Mouse (Mus musculus) T-helper 2 cell (primary cell): ENCODE data around the gene Zfp981.
"Not testable (repeated sequence)": the region's sequence is repeated elsewhere in the genome, so short reads cannot be mapped to it uniquely, and the experiment has no call there.

Source experiments
- in situ Hi-C: fragments of 300-600 bp; cut with MboI, MseI; formaldehyde crosslinking; loops from one replicate; pipeline ENCODE4 v1.15.1; 2025; ENCODE audit warnings: high pct_unique_total_duplicates

Gene Zfp981

GRCm38 (mm10) chr4:146501727-146502126 lies at the start of gene Zfp981:
TSS of gene Zfp981 (plus strand) at chr4:146502027.
- in situ Hi-C loops = not testable (repeated sequence)

GRCm38 (mm10) chr4:146452576-146452975 lies 49.3 kb upstream of the Zfp981 start:
- in situ Hi-C loops = not testable (repeated sequence)

- in situ Hi-C loops = not testable (repeated sequence)
Observed at GRCm38 (mm10) chr4:146454170-146454569, 47.7 kb upstream of the Zfp981 start.

GRCm38 (mm10) chr4:146454896-146455295 lies 46.9 kb upstream of the Zfp981 start:
- in situ Hi-C loops = loop anchor here (5.0 kb wide), 2 partner anchors 192 to 717 kb away; no protein-coding TSS in a partner anchor

GRCm38 (mm10) chr4:146455321-146455721 lies 46.5 kb upstream of the Zfp981 start:
- in situ Hi-C loops = loop anchor here (5.0 kb wide), 2 partner anchors 192 to 717 kb away; no protein-coding TSS in a partner anchor

GRCm38 (mm10) chr4:146456061-146456726 lies 45.6 kb upstream of the Zfp981 start:
- in situ Hi-C loops = loop anchor here (5.0 kb wide), 2 partner anchors 191 to 716 kb away; no protein-coding TSS in a partner anchor

GRCm38 (mm10) chr4:146457126-146457525 lies 44.7 kb upstream of the Zfp981 start:
- in situ Hi-C loops = loop anchor here (5.0 kb wide), 2 partner anchors 190 to 715 kb away; no protein-coding TSS in a partner anchor

GRCm38 (mm10) chr4:146457720-146458119 lies 44.1 kb upstream of the Zfp981 start:
- in situ Hi-C loops = loop anchor here (5.0 kb wide), 2 partner anchors 190 to 715 kb away; no protein-coding TSS in a partner anchor

GRCm38 (mm10) chr4:146459822-146460221 lies 42.0 kb upstream of the Zfp981 start:
- in situ Hi-C loops = loop anchor here (5.0 kb wide), 2 partner anchors 187 to 712 kb away; no protein-coding TSS in a partner anchor

GRCm38 (mm10) chr4:146460685-146461084 lies 41.1 kb upstream of the Zfp981 start:
- in situ Hi-C loops = not testable (repeated sequence)

GRCm38 (mm10) chr4:146463649-146464351 lies 38.0 kb upstream of the Zfp981 start:
- in situ Hi-C loops = not testable (repeated sequence)

- in situ Hi-C loops = not testable (repeated sequence)
Observed at GRCm38 (mm10) chr4:146469984-146470383, 31.8 kb upstream of the Zfp981 start.

GRCm38 (mm10) chr4:146474181-146474580 lies 27.6 kb upstream of the Zfp981 start:
- in situ Hi-C loops = not testable (repeated sequence)

- in situ Hi-C loops = loop anchor here (25.0 kb wide), 1 partner anchor 887 kb away; the partner anchor contains the start of gene Zfp978
Observed at GRCm38 (mm10) chr4:146474716-146475676, 26.8 kb upstream of the Zfp981 start.

- in situ Hi-C loops = loop anchor here (25.0 kb wide), 1 partner anchor 886 kb away; the partner anchor contains the start of gene Zfp978
Observed at GRCm38 (mm10) chr4:146476260-146476659, 25.6 kb upstream of the Zfp981 start.

- in situ Hi-C loops = loop anchor here (25.0 kb wide), 1 partner anchor 885 kb away; the partner anchor contains the start of gene Zfp978
Observed at GRCm38 (mm10) chr4:146476959-146477358, 24.9 kb upstream of the Zfp981 start.

GRCm38 (mm10) chr4:146480376-146481096 lies 21.3 kb upstream of the Zfp981 start:
- in situ Hi-C loops = loop anchor here (5.0 to 25.0 kb wide), 6 partner anchors 324 to 1252 kb away; partner anchors contain the start of gene Zfp978

GRCm38 (mm10) chr4:146482546-146482945 lies 19.3 kb upstream of the Zfp981 start:
- in situ Hi-C loops = loop anchor here (5.0 to 25.0 kb wide), 6 partner anchors 322 to 1250 kb away; partner anchors contain the start of gene Zfp978

- in situ Hi-C loops = loop anchor here (5.0 to 25.0 kb wide), 6 partner anchors 321 to 1249 kb away; partner anchors contain the start of gene Zfp978
Observed at GRCm38 (mm10) chr4:146483571-146484280, 18.1 kb upstream of the Zfp981 start.
